Mouse (Mus musculus) stomach, embryonic 15.5 days (tissue): ENCODE measurements around the gene Psme2. TPM values are rescaled to one million over a fixed set of nuclear protein-coding genes. Genes with fewer than 3 reads are reported as not detected.

Source experiments
- ATAC-seq: fragments of 200-750 bp; cut with Nextera tagmentation; 2 replicates; pipeline ENCODE4 v1.8.0; 2017; ENCODE audit warnings: low read depth, moderate number of reproducible peaks, moderate TSS enrichment; ENCODE audit not compliant: insufficient read depth, low FRiP score
- H3K27ac ChIP-seq: fragments of 300-500 bp; sonication (generic); 2 replicates; pipeline ENCODE4 v1.5.1; 2015; ENCODE audit warnings: mild to moderate bottlenecking, inconsistent platforms
- H3K27me3 ChIP-seq: fragments of 300-500 bp; sonication (generic); replicated peaks from 2 replicates; pipeline ENCODE4 v1.6.1; 2015; ENCODE audit warnings: inconsistent platforms
- H3K36me3 ChIP-seq: fragments of 300-500 bp; sonication (generic); 2 replicates; pipeline ENCODE4 v1.6.1; 2015; ENCODE audit warnings: inconsistent platforms
- H3K4me1 ChIP-seq: fragments of 300-500 bp; sonication (generic); 2 replicates; pipeline ENCODE4 v1.6.1; 2015; ENCODE audit warnings: inconsistent platforms
- H3K4me2 ChIP-seq: fragments of 300-500 bp; sonication (generic); 2 replicates; pipeline ENCODE4 v1.6.1; 2015; ENCODE audit warnings: mild to moderate bottlenecking, inconsistent platforms
- H3K4me3 ChIP-seq: fragments of 300-500 bp; sonication (generic); replicated peaks from 2 replicates; pipeline ENCODE4 v1.5.1; 2015; ENCODE audit warnings: inconsistent platforms
- H3K9ac ChIP-seq: fragments of 300-500 bp; sonication (generic); 2 replicates; pipeline ENCODE4 v1.6.1; 2015; ENCODE audit warnings: inconsistent platforms
- H3K9me3 ChIP-seq: fragments of 300-500 bp; sonication (generic); 2 replicates; pipeline ENCODE4 v1.6.1; 2016; ENCODE audit warnings: inconsistent platforms
- WGBS: fragments of 180-500 bp; shearing (Covaris S2); methylation state at CpG from one replicate; pipeline ENCODE4 v1.1.7; 2015; 5-methylcytosine and 5-hydroxymethylcytosine counted together
- polyA plus RNA-seq: library from polyadenylated mRNA; unstranded; fragments of >200 nt; fragmentation: Nextera tagmentation; extraction: Ambion mirVana; gene quantifications from 2 replicates; pipeline ENCODE4 v1.2.1, GENCODE M21; 2015

The Psme2 gene
- polyA plus RNA-seq, result 265 and 289 TPM in 2 replicates

- Histone ChIP-seq H3K4me3 (peak within 1 kb of the TSS; percentile 81), H3K36me3 (peaks cover 13% of the 10 kb centered on the region), H3K9ac (peak within 1 kb of the TSS; percentile 77), H3K9me3 (no peaks in the 10 kb centered on the region), H3K27me3 (no peaks in the 10 kb centered on the region), H3K4me1 (peaks cover 17% of the 10 kb centered on the region), H3K27ac (peak within 1 kb of the TSS; percentile 99), H3K4me2 (peak within 1 kb of the TSS; percentile 91)
- WGBS, result under 1% methylated on average over 22 of the region's 22 CpGs
- peak; percentile 96 for ATAC-seq
Observed at GRCm38 (mm10) chr14:55590748-55591330, at the start of gene Psme2. TSS of gene Psme2 (minus strand) at chr14:55591113.

- peaks cover 46% of the 10 kb centered on the region for H3K36me3 ChIP-seq
Observed at GRCm38 (mm10) chr14:55637795-55638194, 46.9 kb upstream of the Psme2 start, which contains the start of gene Gm49378. TSS of gene Gm49378 (minus strand) at chr14:55637895.

GRCm38 (mm10) chr14:55635523-55636007 is 44.7 kb upstream of the Psme2 start, which contains the start of gene Ipo4:
TSS of gene Ipo4 (minus strand) at chr14:55635957.
- H3K36me3 ChIP-seq, result peaks cover 57% of the 10 kb centered on the region
- peak within 1 kb of the TSS; percentile 67 for H3K27ac ChIP-seq
- peak within 1 kb of the TSS; percentile 49 for H3K9ac ChIP-seq
- peak; percentile 85 for ATAC-seq
- H3K4me2 ChIP-seq, result peak within 1 kb of the TSS; percentile 83
- 1% methylated on average over 33 of the region's 33 CpGs for WGBS
- H3K27me3 ChIP-seq, result no peaks in the 10 kb centered on the region
- no peaks in the 10 kb centered on the region for H3K9me3 ChIP-seq
- H3K4me3 ChIP-seq, result peak within 1 kb of the TSS; percentile 74
- H3K4me1 ChIP-seq, result peaks cover 9% of the 10 kb centered on the region; the same call in 1 of the 2 replicates

More at GRCm38 (mm10) chr14:55637795-55638194, 46.9 kb upstream of the Psme2 start, which contains the start of gene Gm49378:
- ATAC-seq, result no peak
- WGBS, result 92% methylated on average over 9 of the region's 9 CpGs
- H3K4me2 ChIP-seq, result no peak within 1 kb of the TSS
- no peak within 1 kb of the TSS for H3K4me3 ChIP-seq
- H3K27ac ChIP-seq, result no peak within 1 kb of the TSS
- no peaks in the 10 kb centered on the region for H3K9me3 ChIP-seq
- no peak within 1 kb of the TSS for H3K9ac ChIP-seq
- H3K27me3 ChIP-seq, result no peaks in the 10 kb centered on the region
- H3K4me1 ChIP-seq, result peaks cover 18% of the 10 kb centered on the region; the same call in 1 of the 2 replicates

GRCm38 (mm10) chr14:55634874-55635522 is 44.1 kb upstream of the Psme2 start:
- peaks cover 9% of the 10 kb centered on the region; the same call in 1 of the 2 replicates for H3K4me1 ChIP-seq
- peaks cover 58% of the 10 kb centered on the region for H3K36me3 ChIP-seq
- H3K4me3 ChIP-seq, result peak overlapping the region; percentile 74
- peak overlapping the region; percentile 83 for H3K4me2 ChIP-seq
- peak overlapping the region; percentile 49 for H3K9ac ChIP-seq
- 3% methylated on average over 23 of the region's 23 CpGs for WGBS
- H3K27me3 ChIP-seq, result no peaks in the 10 kb centered on the region
- no peaks in the 10 kb centered on the region for H3K9me3 ChIP-seq
- peak overlapping the region; percentile 67 for H3K27ac ChIP-seq
- peak; percentile 20; the same call in 1 of the 2 replicates for ATAC-seq

- H3K9me3 ChIP-seq, result no peaks in the 10 kb centered on the region
- H3K4me2 ChIP-seq, result no peak overlapping the region
- H3K27me3 ChIP-seq, result no peaks in the 10 kb centered on the region
- H3K4me3 ChIP-seq, result no peak overlapping the region
- H3K36me3 ChIP-seq, result peaks cover 80% of the 10 kb centered on the region
- no peak overlapping the region for H3K27ac ChIP-seq
- no peak overlapping the region for H3K9ac ChIP-seq
- no peak for ATAC-seq
- 61% methylated on average over 5 of the region's 5 CpGs for WGBS
- H3K4me1 ChIP-seq, result peaks cover 4% of the 10 kb centered on the region; the same call in 1 of the 2 replicates
Observed at GRCm38 (mm10) chr14:55629312-55629711, 38.4 kb upstream of the Psme2 start.

- Histone ChIP-seq H3K9ac (no peak overlapping the region), H3K27ac (no peak overlapping the region), H3K36me3 (peaks cover 71% of the 10 kb centered on the region), H3K4me1 (no peaks in the 10 kb centered on the region), H3K27me3 (no peaks in the 10 kb centered on the region), H3K4me2 (no peak overlapping the region), H3K9me3 (no peaks in the 10 kb centered on the region), H3K4me3 (no peak overlapping the region)
- no peak for ATAC-seq
- WGBS, result 84% methylated on average over 27 of the region's 27 CpGs
Observed at GRCm38 (mm10) chr14:55628077-55628827, 37.3 kb upstream of the Psme2 start.

GRCm38 (mm10) chr14:55618486-55619195 is 27.7 kb upstream of the Psme2 start:
- peak overlapping the region; percentile 50 for H3K4me2 ChIP-seq
- no peaks in the 10 kb centered on the region for H3K36me3 ChIP-seq
- H3K27me3 ChIP-seq, result no peaks in the 10 kb centered on the region
- no peak overlapping the region for H3K9ac ChIP-seq
- no peaks in the 10 kb centered on the region for H3K9me3 ChIP-seq
- ATAC-seq, result no peak
- peak overlapping the region; percentile 26 for H3K4me3 ChIP-seq
- H3K27ac ChIP-seq, result no peak overlapping the region
- 32% methylated on average over 22 of the region's 22 CpGs for WGBS
- H3K4me1 ChIP-seq, result peaks cover 10% of the 10 kb centered on the region

GRCm38 (mm10) chr14:55617822-55618221 is 26.9 kb upstream of the Psme2 start, which contains the start of gene Rec8:
TSS of gene Rec8 (plus strand) at chr14:55618037.
- Histone ChIP-seq H3K4me3 (peak within 1 kb of the TSS; percentile 26), H3K4me2 (peak within 1 kb of the TSS; percentile 50), H3K36me3 (no peaks in the 10 kb centered on the region), H3K4me1 (peaks cover 10% of the 10 kb centered on the region), H3K27ac (peak within 1 kb of the TSS; percentile 3; the same call in 1 of the 2 replicates), H3K27me3 (no peaks in the 10 kb centered on the region), H3K9ac (no peak within 1 kb of the TSS), H3K9me3 (no peaks in the 10 kb centered on the region)
- 10% methylated on average over 21 of the region's 21 CpGs for WGBS
- ATAC-seq, result peak; percentile 84

- H3K9me3 ChIP-seq, result no peaks in the 10 kb centered on the region
- no peak for ATAC-seq
Observed at GRCm38 (mm10) chr14:55616844-55617243, 25.9 kb upstream of the Psme2 start.

GRCm38 (mm10) chr14:55615876-55616275 is 25.0 kb upstream of the Psme2 start:
- Histone ChIP-seq H3K9ac (no peak overlapping the region), H3K4me1 (peaks cover 10% of the 10 kb centered on the region), H3K4me2 (no peak overlapping the region), H3K4me3 (no peak overlapping the region), H3K9me3 (no peaks in the 10 kb centered on the region), H3K36me3 (no peaks in the 10 kb centered on the region), H3K27me3 (no peaks in the 10 kb centered on the region), H3K27ac (no peak overlapping the region)
- 43% methylated on average over 2 of the region's 2 CpGs for WGBS
- ATAC-seq, result no peak

More at GRCm38 (mm10) chr14:55616844-55617243, 25.9 kb upstream of the Psme2 start:
- Histone ChIP-seq H3K36me3 (no peaks in the 10 kb centered on the region), H3K27me3 (no peaks in the 10 kb centered on the region), H3K9ac (no peak overlapping the region), H3K4me3 (no peak overlapping the region), H3K4me2 (no peak overlapping the region), H3K27ac (no peak overlapping the region), H3K4me1 (peaks cover 10% of the 10 kb centered on the region)
- 83% methylated on average over 2 of the region's 2 CpGs for WGBS
